Mouse (Mus musculus): ENCODE results near the gene Cds1.
A peak's percentile ranks its signal among the peaks of the same experiment; 100 is the strongest.

The Cds1 gene

DNA sequence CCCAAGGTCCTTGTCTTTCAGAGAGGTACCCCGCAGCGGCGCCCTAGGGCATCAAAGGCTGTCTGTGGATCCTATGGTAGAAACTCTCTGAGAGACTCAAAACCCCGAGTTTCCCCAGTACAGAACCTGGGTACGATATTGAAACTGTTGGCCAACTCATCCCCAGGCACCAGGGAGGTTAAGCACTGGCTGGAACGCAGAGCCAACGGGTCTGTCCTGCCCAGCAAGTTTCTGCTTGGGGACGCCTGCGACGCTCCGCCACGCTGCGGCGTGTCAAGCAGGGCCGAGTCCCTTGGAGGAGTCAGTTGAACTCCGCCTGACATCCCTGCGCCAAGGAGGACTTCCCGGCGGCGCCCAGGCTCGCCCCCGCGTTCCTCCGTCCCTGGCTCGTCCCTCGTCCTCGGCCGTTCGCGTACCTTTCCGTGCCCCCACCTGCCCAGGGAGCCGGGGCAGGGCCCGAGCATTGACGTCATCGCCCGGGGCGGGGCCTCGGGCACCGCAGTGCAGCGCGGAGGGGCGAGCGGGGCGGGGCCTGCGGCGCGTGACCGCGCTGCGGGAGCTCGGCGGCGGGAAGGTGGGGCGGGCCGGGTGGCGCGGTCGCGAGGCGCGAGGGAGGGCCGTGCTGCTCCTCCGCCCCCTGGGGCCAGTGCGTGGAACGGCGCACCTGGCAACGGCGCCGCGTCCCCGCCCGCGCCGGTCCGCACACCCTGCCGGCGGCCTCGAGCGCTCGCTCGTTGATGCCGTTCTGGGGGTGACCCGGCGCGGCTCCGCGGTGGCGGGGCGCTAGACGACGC is at the start of gene Cds1:
TSS of gene Cds1 (plus strand) at position 577 of the 794 bp plus-strand sequence.
- peak; percentile 84 to 87 for DNase-seq (ENCODE audit: low spot score in 2 of 2)

- no peak for DNase-seq (ENCODE audit: low spot score in 2 of 2)
Observed at GRCm38 (mm10) chr5:101724216-101724615, 40.7 kb upstream of the Cds1 start.

- DNase-seq (ENCODE audit: low spot score in 2 of 2), result no peak
Observed at GRCm38 (mm10) chr5:101724756-101725155, 40.2 kb upstream of the Cds1 start.

- DNase-seq (ENCODE audit: low spot score in 2 of 2), result no peak
Observed at GRCm38 (mm10) chr5:101725703-101726102, 39.2 kb upstream of the Cds1 start.

DNA sequence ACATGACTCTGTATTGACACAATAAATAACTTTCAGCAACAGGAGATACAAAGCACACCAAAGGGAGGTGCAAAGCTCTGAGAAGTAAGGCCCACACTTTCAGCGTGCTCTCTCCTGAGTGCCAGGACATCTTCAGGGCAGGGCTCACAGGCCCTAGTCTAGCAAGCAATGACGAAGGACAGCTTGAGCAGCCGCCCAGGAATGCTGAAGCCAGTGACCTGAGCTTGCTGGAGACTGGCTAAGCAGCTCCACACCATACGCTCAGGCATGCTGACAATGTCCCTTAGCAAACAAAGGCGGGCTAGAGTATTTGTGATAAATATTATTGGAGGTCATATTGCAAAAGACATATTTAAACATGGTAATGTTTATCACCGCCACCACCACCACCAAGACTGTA is 38.6 kb upstream of the Cds1 start:
- DNase-seq (ENCODE audit: low spot score in 2 of 2), result no peak

DNA sequence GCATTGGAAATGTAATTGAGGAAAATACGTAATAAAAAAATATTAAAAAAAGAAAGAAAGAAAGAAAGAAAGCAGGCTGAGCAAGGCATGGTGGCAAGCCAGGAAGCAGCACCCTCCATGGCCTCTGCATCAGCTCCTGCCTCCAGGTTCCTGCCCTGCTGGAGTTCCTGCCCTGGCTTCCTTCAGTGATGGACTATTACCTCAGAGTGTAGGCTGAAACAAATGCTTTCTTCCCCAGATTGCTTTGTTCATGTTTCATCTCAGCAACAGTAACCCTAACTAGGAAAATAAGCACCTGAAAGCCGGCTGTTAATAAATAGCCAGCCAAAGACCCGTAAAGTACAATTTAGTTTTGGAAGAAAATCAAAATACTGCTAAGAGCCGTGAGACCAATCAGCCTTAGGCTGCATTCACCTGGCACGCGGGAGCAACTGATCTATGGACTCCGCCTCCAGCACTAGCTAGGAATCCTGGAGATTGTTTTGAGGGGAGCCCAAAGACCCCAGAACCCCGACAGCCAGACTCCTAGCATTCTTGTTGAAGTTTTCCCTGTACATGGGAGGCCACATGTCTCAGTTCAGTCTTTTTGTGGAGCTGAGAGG is 36.5 kb upstream of the Cds1 start:
- no peak for DNase-seq (ENCODE audit: low spot score in 2 of 2)

DNA sequence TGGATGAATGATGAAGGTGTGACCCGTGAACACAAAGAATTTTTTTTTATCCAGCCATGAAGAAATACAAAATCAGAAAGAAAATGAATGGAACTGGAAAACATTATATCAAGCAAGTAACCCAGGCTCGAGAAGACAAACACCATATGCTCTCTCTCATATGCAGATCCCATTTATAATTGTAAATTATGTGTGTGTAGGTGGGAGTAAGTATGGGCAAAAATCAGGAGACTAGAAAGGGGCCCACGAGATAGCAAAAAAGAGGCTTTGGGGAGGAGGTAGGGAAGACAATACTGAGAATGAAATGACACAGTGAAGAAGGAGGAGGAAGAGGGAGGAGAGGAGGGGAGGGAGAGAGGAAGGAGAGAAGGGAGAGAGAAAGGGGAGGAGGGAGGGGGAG is 27.6 kb upstream of the Cds1 start:
- DNase-seq (ENCODE audit: low spot score in 2 of 2), result peak in 1 of 2 experiments; percentile 20

GRCm38 (mm10) chr5:101740471-101741223 is 24.3 kb upstream of the Cds1 start:
- no peak for DNase-seq (ENCODE audit: low spot score in 2 of 2)

DNA sequence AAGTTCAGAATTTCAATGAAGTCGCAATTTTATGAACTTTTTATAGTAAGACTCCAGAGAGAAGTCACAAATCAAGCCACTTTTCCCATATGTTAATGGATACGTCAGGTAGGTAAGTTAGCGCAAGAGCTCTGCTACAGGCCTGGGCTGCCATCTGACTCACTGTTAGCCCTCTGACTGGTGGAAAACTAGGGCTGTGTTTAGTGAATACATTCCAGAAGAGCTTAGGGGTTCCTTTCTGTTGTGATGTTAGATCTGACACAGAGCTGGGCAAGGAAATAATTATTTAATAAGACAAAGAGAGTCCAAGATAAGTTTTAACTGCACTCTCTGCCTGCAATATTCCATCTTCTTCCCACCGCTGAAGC is 23.7 kb upstream of the Cds1 start:
- DNase-seq (ENCODE audit: low spot score in 2 of 2), result no peak

- no peak for DNase-seq (ENCODE audit: low spot score in 2 of 2)
Observed at GRCm38 (mm10) chr5:101742014-101742413, 22.9 kb upstream of the Cds1 start.

DNA sequence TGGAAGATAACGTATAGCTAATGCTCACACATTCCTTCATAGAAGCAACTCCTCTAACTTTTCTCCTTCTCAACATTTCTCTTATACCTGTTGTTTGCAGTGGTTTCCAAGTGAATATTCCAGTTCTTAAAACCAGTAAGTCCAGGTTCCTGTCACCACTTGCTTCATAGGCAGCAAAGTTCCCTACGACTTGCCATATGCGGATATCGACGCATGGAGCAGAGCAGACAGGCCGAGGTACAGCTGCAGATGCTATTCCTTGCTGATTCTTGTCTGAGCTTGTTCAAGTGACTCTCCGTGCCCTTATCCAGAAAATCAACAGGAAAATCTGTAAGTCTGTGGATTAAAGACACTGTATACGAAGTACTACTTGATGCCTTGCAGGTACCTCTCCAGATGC is 22.5 kb upstream of the Cds1 start:
- DNase-seq (ENCODE audit: low spot score in 2 of 2), result no peak

DNA sequence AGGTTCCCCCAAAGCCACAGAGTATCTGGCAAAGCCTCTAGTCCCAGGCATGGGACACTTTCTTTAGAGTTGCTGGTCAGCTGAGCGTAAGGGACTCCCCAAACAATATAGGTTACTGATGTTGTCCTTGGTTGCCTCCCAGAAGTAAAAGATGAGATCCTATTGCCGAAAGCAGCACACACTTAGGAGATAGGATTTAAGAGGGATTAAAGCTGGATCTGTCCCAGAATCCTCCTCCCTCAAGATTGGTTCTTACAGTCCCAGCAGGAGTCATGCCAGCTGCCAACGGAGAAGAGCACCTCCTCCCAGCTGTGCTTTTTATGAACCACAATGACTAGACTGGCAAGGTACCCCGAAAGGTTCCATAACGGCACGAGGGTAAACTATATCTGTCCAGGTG is 20.0 kb upstream of the Cds1 start:
- DNase-seq (ENCODE audit: low spot score in 2 of 2), result no peak

DNA sequence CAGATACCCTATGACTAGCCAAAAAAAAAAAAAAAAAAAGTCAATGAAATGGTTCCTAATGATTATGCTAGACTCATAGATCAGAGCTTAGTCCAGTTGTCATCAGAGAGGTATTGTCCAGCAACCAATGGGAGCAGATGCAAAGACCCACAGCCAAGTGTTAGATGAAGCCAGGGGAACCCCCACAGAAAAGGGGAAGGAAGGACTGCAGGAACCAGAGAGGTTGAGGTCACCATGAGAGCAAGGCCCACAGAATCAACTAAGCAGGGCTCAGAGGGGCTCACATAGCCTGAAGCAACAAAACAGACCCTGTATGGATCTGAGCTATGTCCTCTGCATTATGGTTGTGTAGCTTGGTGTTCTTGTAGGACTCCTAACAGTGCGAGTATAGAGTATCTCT is 11.2 kb upstream of the Cds1 start:
- DNase-seq (ENCODE audit: low spot score in 2 of 2), result no peak

GRCm38 (mm10) chr5:101757669-101758068 is 7.3 kb upstream of the Cds1 start:
- DNase-seq (ENCODE audit: low spot score in 2 of 2), result no peak

- DNase-seq (ENCODE audit: low spot score in 2 of 2), result peak in 1 of 2 experiments; percentile 61
Observed at GRCm38 (mm10) chr5:101761685-101762084, 3.2 kb upstream of the Cds1 start.

GRCm38 (mm10) chr5:101763571-101763970 is 1.4 kb upstream of the Cds1 start:
- DNase-seq (ENCODE audit: low spot score in 2 of 2), result no peak

DNA sequence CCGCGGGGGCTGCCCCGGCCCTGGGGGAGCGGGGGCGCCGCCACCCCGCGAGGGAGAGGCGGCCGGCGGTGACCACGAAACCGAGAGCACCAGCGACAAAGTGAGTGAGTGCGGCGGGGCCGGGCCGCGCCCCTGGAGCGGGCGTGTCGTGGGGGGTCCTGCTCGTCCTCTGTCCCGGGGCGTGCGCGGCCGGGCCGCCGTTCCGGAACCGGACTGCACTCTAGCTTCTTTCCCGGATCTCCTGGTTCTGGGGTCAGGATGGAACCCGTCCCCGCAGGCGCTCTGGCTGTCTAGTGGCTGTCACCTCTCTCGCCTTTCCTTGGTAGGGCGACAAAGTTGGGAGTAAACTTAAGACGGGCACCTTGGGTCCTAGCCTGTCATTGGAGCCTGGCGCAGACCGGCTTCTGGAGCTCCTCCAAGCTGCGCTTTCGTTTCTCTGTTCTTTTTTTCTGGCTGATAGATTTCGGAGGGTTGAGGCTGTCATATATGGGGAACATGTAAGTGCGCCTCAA is 516 bp downstream of the Cds1 start:
- DNase-seq (ENCODE audit: low spot score in 2 of 2), result peak in 1 of 2 experiments; percentile 36

GRCm38 (mm10) chr5:101766248-101766647 is 1.3 kb downstream of the Cds1 start:
- DNase-seq (ENCODE audit: low spot score in 2 of 2), result no peak

GRCm38 (mm10) chr5:101767086-101767485 is 2.2 kb downstream of the Cds1 start:
- DNase-seq (ENCODE audit: low spot score in 2 of 2), result no peak

- no peak for DNase-seq (ENCODE audit: low spot score in 2 of 2)
Observed at GRCm38 (mm10) chr5:101767486-101767885, 2.6 kb downstream of the Cds1 start.

DNA sequence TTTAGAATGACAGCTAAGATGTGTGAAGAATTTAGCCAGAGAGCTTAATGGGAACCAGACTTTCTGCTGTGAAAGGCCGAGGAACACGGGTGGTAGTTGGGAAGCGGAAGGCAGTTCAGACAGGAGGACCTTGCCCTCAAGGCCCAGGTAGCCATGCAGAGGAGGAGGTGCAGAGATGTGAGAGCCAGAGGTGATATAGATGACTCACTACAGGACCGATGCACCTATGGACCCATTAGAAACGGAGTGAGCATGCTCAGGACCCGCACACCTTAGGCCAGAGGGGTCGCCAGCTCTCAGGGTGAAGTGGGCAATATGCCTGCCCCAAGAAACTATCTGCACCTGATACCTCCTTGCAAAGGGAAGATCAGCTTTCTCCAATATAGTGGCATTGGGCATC is 3.6 kb downstream of the Cds1 start:
- no peak for DNase-seq (ENCODE audit: low spot score in 2 of 2)

GRCm38 (mm10) chr5:101772621-101773020 is 7.7 kb downstream of the Cds1 start:
- DNase-seq (ENCODE audit: low spot score in 2 of 2), result no peak

DNA sequence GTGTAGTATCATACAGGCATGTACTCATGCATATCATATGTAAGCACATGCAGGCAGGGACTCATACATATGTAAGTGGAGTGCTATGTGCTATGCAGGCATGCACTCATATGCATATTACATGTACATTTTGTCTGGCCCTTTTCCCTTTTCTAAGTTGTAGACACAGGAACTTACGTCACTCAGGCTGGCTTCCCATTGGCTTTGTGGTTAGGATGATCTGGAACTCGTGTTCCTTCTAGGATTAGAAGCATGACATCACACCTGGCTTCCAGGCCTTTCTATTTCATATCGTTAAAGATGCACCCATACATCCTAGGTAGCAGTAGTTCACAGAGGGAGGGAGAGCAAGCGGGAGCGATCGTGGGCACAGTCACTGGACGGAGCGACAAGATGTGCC is 10.3 kb downstream of the Cds1 start:
- no peak for DNase-seq (ENCODE audit: low spot score in 2 of 2)

Data from frontal cortex, postnatal 36 days (tissue).